Mouse (Mus musculus) stomach, embryonic 15.5 days (tissue): ENCODE results near the gene Zcchc24. TPM values are rescaled to one million over a fixed set of nuclear protein-coding genes. Genes with fewer than 3 reads are reported as not detected.
"Not testable (repeated sequence)": the region's sequence is repeated elsewhere in the genome, so short reads cannot be mapped to it uniquely, and the experiment has no call there.

Source experiments
- ATAC-seq: fragments of 200-750 bp; cut with Nextera tagmentation; 2 replicates; pipeline ENCODE4 v1.8.0; 2017; ENCODE audit warnings: low read depth, moderate number of reproducible peaks, moderate TSS enrichment; ENCODE audit not compliant: insufficient read depth, low FRiP score
- H3K27ac ChIP-seq: fragments of 300-500 bp; sonication (generic); 2 replicates; pipeline ENCODE4 v1.5.1; 2015; ENCODE audit warnings: mild to moderate bottlenecking, inconsistent platforms
- H3K27me3 ChIP-seq: fragments of 300-500 bp; sonication (generic); replicated peaks from 2 replicates; pipeline ENCODE4 v1.6.1; 2015; ENCODE audit warnings: inconsistent platforms
- H3K36me3 ChIP-seq: fragments of 300-500 bp; sonication (generic); 2 replicates; pipeline ENCODE4 v1.6.1; 2015; ENCODE audit warnings: inconsistent platforms
- H3K4me1 ChIP-seq: fragments of 300-500 bp; sonication (generic); 2 replicates; pipeline ENCODE4 v1.6.1; 2015; ENCODE audit warnings: inconsistent platforms
- H3K4me2 ChIP-seq: fragments of 300-500 bp; sonication (generic); 2 replicates; pipeline ENCODE4 v1.6.1; 2015; ENCODE audit warnings: mild to moderate bottlenecking, inconsistent platforms
- H3K4me3 ChIP-seq: fragments of 300-500 bp; sonication (generic); replicated peaks from 2 replicates; pipeline ENCODE4 v1.5.1; 2015; ENCODE audit warnings: inconsistent platforms
- H3K9ac ChIP-seq: fragments of 300-500 bp; sonication (generic); 2 replicates; pipeline ENCODE4 v1.6.1; 2015; ENCODE audit warnings: inconsistent platforms
- H3K9me3 ChIP-seq: fragments of 300-500 bp; sonication (generic); 2 replicates; pipeline ENCODE4 v1.6.1; 2016; ENCODE audit warnings: inconsistent platforms
- WGBS: fragments of 180-500 bp; shearing (Covaris S2); methylation state at CpG from one replicate; pipeline ENCODE4 v1.1.7; 2015; 5-methylcytosine and 5-hydroxymethylcytosine counted together
- polyA plus RNA-seq: library from polyadenylated mRNA; unstranded; fragments of >200 nt; fragmentation: Nextera tagmentation; extraction: Ambion mirVana; gene quantifications from 2 replicates; pipeline ENCODE4 v1.2.1, GENCODE M21; 2015

The Zcchc24 gene
- polyA plus RNA-seq = 25.7 and 26.9 TPM in 2 replicates

- peaks cover 35% of the 10 kb centered on the region for H3K4me1 ChIP-seq
- H3K27me3 ChIP-seq = no peaks in the 10 kb centered on the region
- WGBS = 1% methylated on average over 54 of the region's 55 CpGs
- peak within 1 kb of the TSS; percentile 93 for H3K4me2 ChIP-seq
- no peaks in the 10 kb centered on the region for H3K9me3 ChIP-seq
- ATAC-seq = peak; percentile 91
- peak within 1 kb of the TSS; percentile 78 for H3K9ac ChIP-seq
- H3K27ac ChIP-seq = peak within 1 kb of the TSS; percentile 91
- H3K4me3 ChIP-seq = peak within 1 kb of the TSS; percentile 71
- no peaks in the 10 kb centered on the region for H3K36me3 ChIP-seq
These were observed at the start of gene Zcchc24 for GRCm38 (mm10) chr14:25768915-25769625. Gene Zcchc24, minus strand, starts transcription at chr14:25769039.

- Histone ChIP-seq H3K4me1 (peaks cover 4% of the 10 kb centered on the region), H3K4me3 (no peak overlapping the region), H3K27me3 (no peaks in the 10 kb centered on the region), H3K4me2 (no peak overlapping the region), H3K9ac (no peak overlapping the region), H3K9me3 (no peaks in the 10 kb centered on the region), H3K27ac (no peak overlapping the region), H3K36me3 (no peaks in the 10 kb centered on the region)
- 6% methylated on average over 9 of the region's 9 CpGs for WGBS
- ATAC-seq = peak; percentile 50; the same call in 1 of the 2 replicates
These were observed 47.6 kb upstream of the Zcchc24 start for GRCm38 (mm10) chr14:25816416-25816815.

- Histone ChIP-seq H3K27ac (no peak overlapping the region), H3K4me2 (no peak overlapping the region), H3K36me3 (no peaks in the 10 kb centered on the region), H3K4me3 (no peak overlapping the region), H3K4me1 (peaks cover 4% of the 10 kb centered on the region), H3K9me3 (no peaks in the 10 kb centered on the region), H3K9ac (no peak overlapping the region), H3K27me3 (no peaks in the 10 kb centered on the region)
- ATAC-seq = no peak
These were observed 45.3 kb upstream of the Zcchc24 start for GRCm38 (mm10) chr14:25814140-25814539.

- H3K4me3 ChIP-seq, H3K27me3 ChIP-seq, H3K36me3 ChIP-seq, H3K27ac ChIP-seq, H3K9ac ChIP-seq, H3K4me1 ChIP-seq, ATAC-seq, H3K9me3 ChIP-seq, H3K4me2 ChIP-seq: not testable (repeated sequence)
- WGBS = 75% methylated on average over 1 of the region's 1 CpGs
These were observed 42.2 kb upstream of the Zcchc24 start for GRCm38 (mm10) chr14:25811026-25811425.

GRCm38 (mm10) chr14:25806561-25806960, 37.7 kb upstream of the Zcchc24 start:
- no peak overlapping the region for H3K9ac ChIP-seq
- no peaks in the 10 kb centered on the region for H3K4me1 ChIP-seq
- no peak overlapping the region for H3K4me2 ChIP-seq
- H3K4me3 ChIP-seq = no peak overlapping the region
- no peaks in the 10 kb centered on the region for H3K36me3 ChIP-seq
- 81% methylated on average over 7 of the region's 7 CpGs for WGBS
- H3K9me3 ChIP-seq = no peaks in the 10 kb centered on the region
- no peak for ATAC-seq
- no peak overlapping the region for H3K27ac ChIP-seq
- H3K27me3 ChIP-seq = no peaks in the 10 kb centered on the region

GRCm38 (mm10) chr14:25805871-25806270, 37.0 kb upstream of the Zcchc24 start:
- H3K27me3 ChIP-seq = no peaks in the 10 kb centered on the region
- no peaks in the 10 kb centered on the region for H3K36me3 ChIP-seq
- WGBS = 64% methylated on average over 7 of the region's 7 CpGs
- no peak for ATAC-seq
- H3K9ac ChIP-seq = no peak overlapping the region
- no peak overlapping the region for H3K4me2 ChIP-seq
- no peaks in the 10 kb centered on the region for H3K9me3 ChIP-seq
- no peaks in the 10 kb centered on the region for H3K4me1 ChIP-seq
- H3K4me3 ChIP-seq = no peak overlapping the region
- no peak overlapping the region for H3K27ac ChIP-seq

- Histone ChIP-seq H3K27me3 (no peaks in the 10 kb centered on the region), H3K36me3 (no peaks in the 10 kb centered on the region), H3K9me3 (no peaks in the 10 kb centered on the region), H3K9ac (no peak overlapping the region), H3K4me3 (no peak overlapping the region), H3K4me2 (no peak overlapping the region), H3K4me1 (no peaks in the 10 kb centered on the region), H3K27ac (no peak overlapping the region)
- no peak for ATAC-seq
- 33% methylated on average over 3 of the region's 3 CpGs for WGBS
These were observed 34.5 kb upstream of the Zcchc24 start for GRCm38 (mm10) chr14:25803246-25803809.

GRCm38 (mm10) chr14:25802511-25802910, 33.7 kb upstream of the Zcchc24 start:
- Histone ChIP-seq H3K27me3 (no peaks in the 10 kb centered on the region), H3K9me3 (no peaks in the 10 kb centered on the region), H3K36me3 (no peaks in the 10 kb centered on the region), H3K4me2 (no peak overlapping the region), H3K27ac (no peak overlapping the region), H3K4me1 (no peaks in the 10 kb centered on the region), H3K9ac (no peak overlapping the region), H3K4me3 (no peak overlapping the region)
- ATAC-seq = no peak

- H3K9me3 ChIP-seq = no peaks in the 10 kb centered on the region
- 0 out of 2 replicates have a peak, but pooled peaks have one; percentile 44 for ATAC-seq
- 18% methylated on average over 19 of the region's 19 CpGs for WGBS
- H3K4me1 ChIP-seq = peaks cover 6% of the 10 kb centered on the region; the same call in 1 of the 2 replicates
- H3K27ac ChIP-seq = 0 out of 2 replicates have a peak overlapping the region, but pooled peaks have one; percentile 38
- no peak overlapping the region for H3K9ac ChIP-seq
- H3K36me3 ChIP-seq = no peaks in the 10 kb centered on the region
- H3K4me2 ChIP-seq = peak overlapping the region; percentile 29; the same call in 1 of the 2 replicates
- H3K27me3 ChIP-seq = no peaks in the 10 kb centered on the region
- no peak overlapping the region for H3K4me3 ChIP-seq
These were observed 31.5 kb upstream of the Zcchc24 start for GRCm38 (mm10) chr14:25800166-25800960.

GRCm38 (mm10) chr14:25796619-25797018, 27.8 kb upstream of the Zcchc24 start:
- peak overlapping the region; percentile 90; the same call in 1 of the 2 replicates for H3K27ac ChIP-seq
- no peaks in the 10 kb centered on the region for H3K27me3 ChIP-seq
- no peaks in the 10 kb centered on the region for H3K9me3 ChIP-seq
- H3K4me1 ChIP-seq = peaks cover 9% of the 10 kb centered on the region; the same call in 1 of the 2 replicates
- H3K9ac ChIP-seq = no peak overlapping the region
- no peaks in the 10 kb centered on the region for H3K36me3 ChIP-seq
- H3K4me3 ChIP-seq = no peak overlapping the region
- H3K4me2 ChIP-seq = no peak overlapping the region
- WGBS = 69% methylated on average over 7 of the region's 7 CpGs
- no peak for ATAC-seq

- peak overlapping the region; percentile 10; the same call in 1 of the 2 replicates for H3K4me2 ChIP-seq
- H3K9me3 ChIP-seq = no peaks in the 10 kb centered on the region
- no peak overlapping the region for H3K4me3 ChIP-seq
- H3K27ac ChIP-seq = peak overlapping the region; percentile 90
- 19% methylated on average over 10 of the region's 10 CpGs for WGBS
- H3K36me3 ChIP-seq = no peaks in the 10 kb centered on the region
- H3K4me1 ChIP-seq = peaks cover 9% of the 10 kb centered on the region; the same call in 1 of the 2 replicates
- no peak overlapping the region for H3K9ac ChIP-seq
- ATAC-seq = 0 out of 2 replicates have a peak, but pooled peaks have one; percentile 57
- no peaks in the 10 kb centered on the region for H3K27me3 ChIP-seq
These were observed 26.8 kb upstream of the Zcchc24 start for GRCm38 (mm10) chr14:25795561-25796174.
